Mouse (Mus musculus): ENCODE results near the gene Epn1. TPM values are rescaled to one million over a fixed set of nuclear protein-coding genes. Genes with fewer than 3 reads are reported as not detected.

The Epn1 gene
- total and polyA plus RNA-seq, 3 experiments = 79.5 to 720 (median 152) TPM

- peaks cover 59% of the 10 kb centered on the region for H3K27me3 ChIP-seq (ENCODE audit: insufficient read depth, low read length)
- TF ChIP-seq GATA1 (IDR thresholded peaks at IDR 0.05; ENCODE audit: borderline replicate concordance, low read length) = no peak
- no peak for TF ChIP-seq TAL1 (conservative IDR thresholded peaks at IDR 0.05; ENCODE audit: low read depth, low read length)
- TF ChIP-seq GATA2 (IDR thresholded peaks at IDR 0.05; ENCODE audit: borderline replicate concordance, low read depth, low read length) = no peak
- TF ChIP-seq CTCF (IDR thresholded peaks at IDR 0.05; ENCODE audit: low read depth, low read length) = no peak
- TF ChIP-seq POLR2AphosphoS5 (IDR thresholded peaks at IDR 0.05; ENCODE audit: insufficient replicate concordance, low read depth, low read length) = no peak
- ATAC-seq (ENCODE audit: extremely low read depth, insufficient number of reproducible peaks, low FRiP score, poor library complexity, severe bottlenecking) (no peak), DNase-seq (ENCODE audit: low spot score) (no peak)
- H3K4me3 ChIP-seq (ENCODE audit: low read depth, low read length) = no peak overlapping the region
- peaks cover 4% of the 10 kb centered on the region; the same call in 1 of the 2 replicates for H3K9me3 ChIP-seq (replicated peaks)
- peaks cover 5% of the 10 kb centered on the region for H3K36me3 ChIP-seq (replicated peaks)
- peaks cover 21% of the 10 kb centered on the region for H3K4me1 ChIP-seq (ENCODE audit: insufficient read depth, low read depth, low read length)
Measured at GRCm38 (mm10) chr7:5056651-5057263, 23.3 kb upstream of the Epn1 start.

DNA sequence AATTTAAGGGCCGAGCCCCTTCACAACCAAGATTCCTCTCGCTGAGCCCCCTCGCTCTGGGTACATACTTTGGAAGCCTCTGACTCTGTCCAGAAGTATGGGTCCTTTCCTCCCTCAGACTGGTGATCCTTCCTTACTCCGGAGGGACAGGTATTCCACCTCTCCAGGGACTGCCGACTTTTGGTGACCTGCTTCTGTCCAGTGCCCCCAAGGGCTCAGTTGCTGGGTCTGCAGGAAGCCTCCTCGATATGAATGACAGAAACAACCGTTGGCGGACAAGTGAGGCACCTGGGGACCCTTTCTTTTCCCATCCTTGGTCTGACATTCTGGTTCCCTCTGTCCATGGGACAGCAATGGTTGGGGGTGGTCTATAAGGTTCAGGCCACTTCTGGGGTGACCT is 22.7 kb upstream of the Epn1 start:
- TF ChIP-seq GATA2 (IDR thresholded peaks at IDR 0.05; ENCODE audit: borderline replicate concordance, low read depth, low read length) (no peak), GATA1 (IDR thresholded peaks at IDR 0.05; ENCODE audit: borderline replicate concordance, low read length) (no peak), POLR2AphosphoS5 (IDR thresholded peaks at IDR 0.05; ENCODE audit: insufficient replicate concordance, low read depth, low read length) (no peak), CTCF (IDR thresholded peaks at IDR 0.05; ENCODE audit: low read depth, low read length) (no peak), TAL1 (conservative IDR thresholded peaks at IDR 0.05; ENCODE audit: low read depth, low read length) (no peak)
- H3K4me1 ChIP-seq (ENCODE audit: insufficient read depth, low read depth, low read length) = peaks cover 19% of the 10 kb centered on the region
- ATAC-seq (ENCODE audit: extremely low read depth, insufficient number of reproducible peaks, low FRiP score, poor library complexity, severe bottlenecking) (no peak), DNase-seq (ENCODE audit: low spot score) (no peak)
- no peak overlapping the region for H3K4me3 ChIP-seq (ENCODE audit: low read depth, low read length)
- peaks cover 4% of the 10 kb centered on the region; the same call in 1 of the 2 replicates for H3K9me3 ChIP-seq (replicated peaks)
- H3K27me3 ChIP-seq (ENCODE audit: insufficient read depth, low read length) = peaks cover 53% of the 10 kb centered on the region
- H3K36me3 ChIP-seq (replicated peaks) = peaks cover 5% of the 10 kb centered on the region

DNA sequence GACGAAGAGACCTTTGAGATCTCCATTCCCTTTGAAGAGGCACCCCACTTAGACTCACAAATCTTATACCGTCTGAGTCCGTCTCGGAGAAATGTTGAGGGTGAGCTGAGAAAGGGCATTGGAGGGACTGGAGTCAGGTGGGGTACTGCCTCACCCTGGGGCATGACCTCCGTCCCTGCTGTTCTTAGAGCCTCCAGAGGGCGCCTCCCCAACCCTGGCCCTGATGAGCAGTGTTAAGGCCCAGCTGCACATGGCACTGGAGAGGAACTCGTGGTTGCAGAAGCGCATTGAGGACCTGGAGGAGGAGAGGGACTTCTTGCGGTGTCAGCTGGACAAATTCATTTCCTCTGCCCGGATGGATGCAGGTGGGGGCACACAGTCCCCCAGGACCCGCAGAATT is 22.2 kb upstream of the Epn1 start:
- no peak for ATAC-seq (ENCODE audit: extremely low read depth, insufficient number of reproducible peaks, low FRiP score, poor library complexity, severe bottlenecking)
- Histone ChIP-seq H3K36me3 (replicated peaks) (peaks cover 5% of the 10 kb centered on the region), H3K9me3 (replicated peaks) (peaks cover 4% of the 10 kb centered on the region; the same call in 1 of the 2 replicates), H3K4me3 (ENCODE audit: low read depth, low read length) (no peak overlapping the region), H3K4me1 (ENCODE audit: insufficient read depth, low read depth, low read length) (peaks cover 19% of the 10 kb centered on the region), H3K27me3 (ENCODE audit: insufficient read depth, low read length) (peaks cover 49% of the 10 kb centered on the region)
- TF ChIP-seq CTCF (IDR thresholded peaks at IDR 0.05; ENCODE audit: low read depth, low read length) (no peak), GATA2 (IDR thresholded peaks at IDR 0.05; ENCODE audit: borderline replicate concordance, low read depth, low read length) (no peak), GATA1 (IDR thresholded peaks at IDR 0.05; ENCODE audit: borderline replicate concordance, low read length) (no peak), TAL1 (conservative IDR thresholded peaks at IDR 0.05; ENCODE audit: low read depth, low read length) (no peak), POLR2AphosphoS5 (IDR thresholded peaks at IDR 0.05; ENCODE audit: insufficient replicate concordance, low read depth, low read length) (no peak)
- no peak for DNase-seq (ENCODE audit: low spot score)

- Histone ChIP-seq H3K36me3 (replicated peaks) (peaks cover 5% of the 10 kb centered on the region), H3K9me3 (replicated peaks) (no peaks in the 10 kb centered on the region), H3K27me3 (ENCODE audit: insufficient read depth, low read length) (peaks cover 41% of the 10 kb centered on the region), H3K4me3 (ENCODE audit: low read depth, low read length) (no peak overlapping the region), H3K4me1 (ENCODE audit: insufficient read depth, low read depth, low read length) (peaks cover 19% of the 10 kb centered on the region)
- ATAC-seq (ENCODE audit: extremely low read depth, insufficient number of reproducible peaks, low FRiP score, poor library complexity, severe bottlenecking) (no peak), DNase-seq (ENCODE audit: low spot score) (no peak)
- TF ChIP-seq CTCF (IDR thresholded peaks at IDR 0.05; ENCODE audit: low read depth, low read length) (no peak), TAL1 (conservative IDR thresholded peaks at IDR 0.05; ENCODE audit: low read depth, low read length) (no peak), GATA2 (IDR thresholded peaks at IDR 0.05; ENCODE audit: borderline replicate concordance, low read depth, low read length) (no peak), POLR2AphosphoS5 (IDR thresholded peaks at IDR 0.05; ENCODE audit: insufficient replicate concordance, low read depth, low read length) (no peak), GATA1 (IDR thresholded peaks at IDR 0.05; ENCODE audit: borderline replicate concordance, low read length) (no peak)
Measured at GRCm38 (mm10) chr7:5058631-5059030, 21.4 kb upstream of the Epn1 start.

DNA sequence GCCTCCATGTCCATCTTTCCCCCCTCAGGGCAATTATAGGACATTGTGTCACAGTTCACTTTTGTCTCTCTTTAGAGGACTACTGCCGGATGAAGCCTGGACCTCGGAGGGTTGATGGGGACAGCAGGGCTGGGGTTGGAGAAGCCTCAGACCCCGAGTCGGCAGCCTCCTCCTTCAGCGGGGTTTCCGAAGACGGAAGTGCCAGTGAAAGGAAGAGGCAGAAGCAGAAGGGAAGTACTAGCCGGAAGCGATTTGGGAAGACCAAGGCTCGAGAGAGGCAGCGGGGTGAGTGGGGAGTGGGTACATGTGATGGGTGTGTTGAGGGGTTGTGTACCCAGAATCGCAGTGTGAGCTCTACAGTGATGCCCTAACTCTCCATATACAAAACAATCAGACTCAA is 20.6 kb upstream of the Epn1 start:
- Histone ChIP-seq H3K27me3 (ENCODE audit: insufficient read depth, low read length) (peaks cover 33% of the 10 kb centered on the region), H3K4me1 (ENCODE audit: insufficient read depth, low read depth, low read length) (peaks cover 25% of the 10 kb centered on the region), H3K36me3 (replicated peaks) (peaks cover 9% of the 10 kb centered on the region), H3K9me3 (replicated peaks) (no peaks in the 10 kb centered on the region), H3K4me3 (ENCODE audit: low read depth, low read length) (no peak overlapping the region)
- ATAC-seq (ENCODE audit: extremely low read depth, insufficient number of reproducible peaks, low FRiP score, poor library complexity, severe bottlenecking) (no peak), DNase-seq (ENCODE audit: low spot score) (no peak)
- TF ChIP-seq TAL1 (conservative IDR thresholded peaks at IDR 0.05; ENCODE audit: low read depth, low read length) (no peak), GATA1 (IDR thresholded peaks at IDR 0.05; ENCODE audit: borderline replicate concordance, low read length) (no peak), GATA2 (IDR thresholded peaks at IDR 0.05; ENCODE audit: borderline replicate concordance, low read depth, low read length) (no peak), POLR2AphosphoS5 (IDR thresholded peaks at IDR 0.05; ENCODE audit: insufficient replicate concordance, low read depth, low read length) (no peak), CTCF (IDR thresholded peaks at IDR 0.05; ENCODE audit: low read depth, low read length) (no peak)

DNA sequence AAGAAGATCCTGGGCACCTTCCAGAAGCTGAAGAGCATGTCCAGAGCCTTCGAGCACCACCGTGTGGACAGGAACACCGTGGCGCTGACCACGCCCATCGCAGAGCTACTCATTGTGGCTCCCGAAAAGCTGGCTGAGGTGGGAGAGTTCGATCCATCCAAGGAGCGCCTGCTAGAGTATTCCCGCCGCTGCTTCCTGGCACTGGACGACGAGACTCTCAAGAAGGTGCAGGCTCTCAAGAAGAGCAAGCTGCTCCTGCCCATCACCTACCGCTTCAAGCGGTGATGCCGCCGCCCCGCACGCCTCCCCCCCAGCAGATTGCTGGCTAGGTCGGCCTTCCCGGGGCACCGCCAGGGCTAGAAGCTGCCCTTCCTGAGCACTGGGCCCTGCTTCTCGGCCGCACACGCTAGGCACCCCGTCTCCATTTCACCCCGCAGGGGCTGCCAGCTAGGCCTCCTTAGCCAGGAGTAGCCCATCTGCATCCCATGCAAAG is 19.8 kb upstream of the Epn1 start:
- DNase-seq (ENCODE audit: low spot score) (peak; percentile 71), ATAC-seq (ENCODE audit: extremely low read depth, insufficient number of reproducible peaks, low FRiP score, poor library complexity, severe bottlenecking) (peak; percentile 23; the same call in 1 of the 2 replicates)
- 0 out of 2 replicates have a peak, but pooled peaks have one; percentile 13 for TF ChIP-seq CTCF (IDR thresholded peaks at IDR 0.05; ENCODE audit: low read depth, low read length)
- TF ChIP-seq POLR2AphosphoS5 (IDR thresholded peaks at IDR 0.05; ENCODE audit: insufficient replicate concordance, low read depth, low read length) = no peak
- Histone ChIP-seq H3K4me1 (ENCODE audit: insufficient read depth, low read depth, low read length) (peaks cover 31% of the 10 kb centered on the region), H3K36me3 (replicated peaks) (peaks cover 14% of the 10 kb centered on the region), H3K9me3 (replicated peaks) (no peaks in the 10 kb centered on the region), H3K27me3 (ENCODE audit: insufficient read depth, low read length) (peaks cover 26% of the 10 kb centered on the region), H3K4me3 (ENCODE audit: low read depth, low read length) (peak overlapping the region; percentile 74)

All from G1E (cell line).